In the genomic region with DNA sequence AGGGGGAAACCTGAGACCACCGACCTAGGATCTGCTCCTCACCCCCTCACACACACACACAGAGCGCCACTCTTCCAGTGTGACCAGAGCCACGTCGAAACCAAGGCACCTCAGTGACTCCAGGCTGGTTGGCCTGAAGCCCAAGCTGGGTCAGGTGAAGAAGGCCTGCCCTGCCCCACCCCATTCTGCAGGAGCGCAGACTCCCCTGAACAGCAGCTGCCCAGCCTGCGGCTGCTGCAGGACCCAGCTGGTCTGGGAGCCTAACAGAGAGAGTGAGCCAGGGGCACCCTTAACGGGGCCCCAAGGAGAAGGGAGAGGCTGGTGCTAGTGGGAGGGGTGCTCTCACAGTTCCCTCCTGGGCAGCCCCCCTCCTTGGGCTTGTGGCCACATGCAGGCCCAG, we compare ENCODE assay signal across 8 mouse cellular contexts. TPM values are rescaled to one million over a fixed set of nuclear protein-coding genes. Genes with fewer than 3 reads are reported as not detected.
DNase-seq lines count a peak whose midpoint lies in the region; ATAC-seq lines count a peak whose summit lies in the region.

No protein-coding gene starts in this region.

- ATAC-seq in liver, embryonic 11.5 days (replicated peaks; ENCODE audit: low FRiP score) = peak; percentile 60
- peak; percentile 41; the same call in 1 of the 2 replicates for ATAC-seq in heart, embryonic 12.5 days (ENCODE audit: insufficient number of reproducible peaks, low FRiP score)
- peak; percentile 22; the same call in 1 of the 2 replicates for ATAC-seq in midbrain, embryonic 14.5 days (ENCODE audit: low FRiP score, low TSS enrichment)

- no peaks in the 10 kb centered on the region for H3K36me3 ChIP-seq in liver, embryonic 11.5 days (ENCODE audit: control insufficient read depth, insufficient read depth, low read length)
- no peaks in the 10 kb centered on the region for H3K36me3 ChIP-seq in heart, embryonic 12.5 days
- no peaks in the 10 kb centered on the region for H3K36me3 ChIP-seq in midbrain, embryonic 14.5 days (ENCODE audit: control insufficient read depth, insufficient read depth, low read length)

- 0 out of 2 replicates have a peak overlapping the region, but pooled peaks have one; percentile 8 for H3K27ac ChIP-seq in liver, embryonic 11.5 days (ENCODE audit: low read depth, low read length)
- no peak overlapping the region; the same call in 1 of the 2 replicates for H3K27ac ChIP-seq in heart, embryonic 12.5 days (ENCODE audit: poor library complexity, severe bottlenecking)
- H3K27ac ChIP-seq in midbrain, embryonic 14.5 days (replicated peaks; ENCODE audit: low read depth, low read length) = no peak overlapping the region

- no peaks in the 10 kb centered on the region for H3K9me3 ChIP-seq in liver, embryonic 11.5 days (ENCODE audit: control insufficient read depth, low read length)
- H3K9me3 ChIP-seq in heart, embryonic 12.5 days (replicated peaks) = no peaks in the 10 kb centered on the region
- no peaks in the 10 kb centered on the region for H3K9me3 ChIP-seq in midbrain, embryonic 14.5 days (ENCODE audit: control insufficient read depth, low read length)

- no peak overlapping the region for H3K4me2 ChIP-seq in liver, embryonic 11.5 days
- no peak overlapping the region for H3K4me2 ChIP-seq in heart, embryonic 12.5 days
- no peak overlapping the region for H3K4me2 ChIP-seq in midbrain, embryonic 14.5 days (ENCODE audit: low read length)

- no peak overlapping the region for H3K9ac ChIP-seq in liver, embryonic 11.5 days (ENCODE audit: low read depth, low read length)
- peak overlapping the region; percentile 44; the same call in 1 of the 2 replicates for H3K9ac ChIP-seq in heart, embryonic 12.5 days
- H3K9ac ChIP-seq in midbrain, embryonic 14.5 days (replicated peaks; ENCODE audit: low read length) = no peak overlapping the region; the same call in 1 of the 2 replicates

- no peaks in the 10 kb centered on the region for H3K27me3 ChIP-seq in liver, embryonic 11.5 days (replicated peaks; ENCODE audit: control insufficient read depth, insufficient read depth, low read length)
- H3K27me3 ChIP-seq in heart, embryonic 12.5 days (replicated peaks) = no peaks in the 10 kb centered on the region
- 0 out of 2 replicates have a peak, but pooled peaks cover 3% of the 10 kb centered on the region for H3K27me3 ChIP-seq in midbrain, embryonic 14.5 days (ENCODE audit: control insufficient read depth, insufficient read depth, low read length)

- 39% methylated on average over 7 of the region's 7 CpGs for WGBS in liver, embryonic 11.5 days
- WGBS in heart, embryonic 12.5 days = 25% methylated on average over 7 of the region's 7 CpGs
- 14% methylated on average over 7 of the region's 7 CpGs for WGBS in midbrain, embryonic 14.5 days

- peaks cover 22% of the 10 kb centered on the region for H3K4me1 ChIP-seq in liver, embryonic 11.5 days (replicated peaks; ENCODE audit: control insufficient read depth, insufficient read depth, low read length)
- H3K4me1 ChIP-seq in heart, embryonic 12.5 days (replicated peaks) = peaks cover 72% of the 10 kb centered on the region
- 0 out of 2 replicates have a peak, but pooled peaks cover 8% of the 10 kb centered on the region for H3K4me1 ChIP-seq in midbrain, embryonic 14.5 days (ENCODE audit: control insufficient read depth, insufficient read depth, low read length)

- no peak overlapping the region for H3K4me3 ChIP-seq in liver, embryonic 11.5 days (ENCODE audit: low read depth, low read length)
- no peak overlapping the region for H3K4me3 ChIP-seq in heart, embryonic 12.5 days
- no peak overlapping the region for H3K4me3 ChIP-seq in midbrain, embryonic 14.5 days (replicated peaks; ENCODE audit: low read depth, low read length)

- DNase-seq in liver, embryonic 11.5 days (ENCODE audit: low spot score) = no peak
- no peak for DNase-seq in liver
- DNase-seq in kidney, postnatal 10 days = peak; percentile 67
- no peak for DNase-seq in midbrain, embryonic 14.5 days
- DNase-seq in gastrocnemius, postnatal 10 days = no peak
- no peak for DNase-seq in spleen, postnatal 14 days (ENCODE audit: low spot score in 2 of 2)
- no peak for DNase-seq in frontal cortex, adult 2 months (ENCODE audit: extremely low spot score in 1 of 2, low spot score in 1 of 2)

RNA-seq across cellular contexts. Expression of a gene that starts 10.3 kb away (rescaled TPM):
- polyA plus RNA-seq in liver, embryonic 11.5 days (2014; fragmentation: Nextera tagmentation; extraction: Ambion mirVana) = 5.0 and 6.4 TPM in 2 replicates
- polyA plus RNA-seq in heart, embryonic 12.5 days (2016; fragmentation: Nextera tagmentation; extraction: Ambion mirVana) = 5.6 and 5.8 TPM in 2 replicates
- polyA plus RNA-seq in midbrain, embryonic 14.5 days (2014; fragmentation: Nextera tagmentation; extraction: Ambion mirVana) = 2.4 and 2.6 TPM in 2 replicates
- 1 to 10 TPM; 3.2 to 3.4 TPM for total RNA-seq in gastrocnemius, postnatal 10 days (2021)
- 7.9 and 8.0 TPM in 2 replicates for polyA plus RNA-seq in frontal cortex, adult 2 months (2012; rRNA removed)
